Mouse (Mus musculus): ENCODE measurements at regions not wholly inside any gene's neighbourhood (a gene's known extent, or its start where the extent isn't known, plus 50 kb on each side); places are given as distances from the start of the nearest gene placed in this dataset.
A peak's percentile ranks its signal among the peaks of the same experiment; 100 is the strongest.

GRCm38 (mm10) chr8:6813816-6814215 lies 1708.7 kb upstream of the Slc10a2 start:
- no peak for DNase-seq (ENCODE audit: low spot score in 2 of 2)

DNA sequence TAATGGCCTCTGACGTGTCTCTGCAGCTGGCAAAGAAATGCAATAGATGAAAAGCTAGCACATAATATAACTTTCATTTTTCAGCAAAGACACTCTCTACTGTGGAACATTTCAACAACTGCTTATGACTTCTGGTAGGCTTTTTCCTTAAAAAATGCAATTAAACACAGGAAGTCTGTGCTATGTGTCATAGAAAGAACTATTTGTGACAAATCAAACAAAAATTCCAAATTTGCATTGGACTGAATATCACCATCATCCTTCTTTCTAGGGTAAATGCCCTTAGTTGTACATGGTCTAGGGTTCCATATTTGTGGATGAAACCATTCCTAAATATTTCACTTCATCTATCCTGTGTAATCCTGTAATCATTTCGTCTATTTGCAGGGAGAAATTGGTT lies 1702.0 kb upstream of the Slc10a2 start:
- no peak for DNase-seq (ENCODE audit: low spot score in 2 of 2)

DNA sequence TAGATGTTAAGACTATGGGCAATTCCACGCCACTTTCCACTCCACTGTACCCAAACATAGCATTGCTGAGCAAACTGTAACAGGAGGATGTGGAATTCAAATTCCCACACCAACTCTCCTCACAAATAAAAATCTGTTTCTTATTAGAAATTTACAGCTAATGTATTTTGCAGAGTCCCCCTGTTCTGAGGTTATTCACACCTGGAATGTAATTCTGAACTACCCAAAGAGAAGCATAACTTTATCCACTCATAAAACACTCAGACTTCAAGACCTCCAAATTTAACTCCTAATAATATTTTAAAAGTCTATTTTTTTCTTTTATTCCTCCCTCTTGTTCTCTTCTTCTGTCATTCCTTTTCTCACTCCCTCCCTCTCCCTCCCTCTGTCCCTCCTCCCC lies 1698.0 kb upstream of the Slc10a2 start:
- no peak for DNase-seq (ENCODE audit: low spot score in 2 of 2)

GRCm38 (mm10) chr8:6801076-6801475 lies 1695.9 kb upstream of the Slc10a2 start:
- no peak for DNase-seq (ENCODE audit: low spot score in 2 of 2)

GRCm38 (mm10) chr8:6789096-6789495 lies 1683.9 kb upstream of the Slc10a2 start:
- no peak for DNase-seq (ENCODE audit: low spot score in 2 of 2)

- DNase-seq (ENCODE audit: low spot score in 2 of 2) = no peak
Measured at GRCm38 (mm10) chr8:6780983-6781382, 1675.8 kb upstream of the Slc10a2 start.

- DNase-seq (ENCODE audit: low spot score in 2 of 2) = no peak
Measured at GRCm38 (mm10) chr8:6775103-6775502, 1670.0 kb upstream of the Slc10a2 start.

DNA sequence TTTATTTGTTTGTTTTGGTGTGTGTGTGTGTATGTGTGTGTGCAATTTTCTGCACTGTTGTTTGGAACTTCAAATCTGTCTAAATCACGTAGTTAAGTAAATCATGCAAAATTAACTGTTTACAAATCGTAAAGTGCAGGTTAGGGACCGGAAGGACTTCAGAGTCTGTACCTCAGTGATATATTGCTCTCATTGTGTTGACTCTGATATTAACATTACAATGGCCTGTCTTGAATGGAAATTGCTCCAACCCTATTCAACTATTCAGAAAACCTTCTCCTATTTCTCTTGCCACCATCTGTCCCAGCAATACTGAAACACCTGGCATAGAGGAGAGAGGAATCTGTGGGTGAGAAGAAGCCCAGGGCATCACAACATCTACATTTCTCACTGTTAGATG lies 1624.4 kb upstream of the Slc10a2 start:
- DNase-seq (ENCODE audit: low spot score in 2 of 2) = no peak

DNA sequence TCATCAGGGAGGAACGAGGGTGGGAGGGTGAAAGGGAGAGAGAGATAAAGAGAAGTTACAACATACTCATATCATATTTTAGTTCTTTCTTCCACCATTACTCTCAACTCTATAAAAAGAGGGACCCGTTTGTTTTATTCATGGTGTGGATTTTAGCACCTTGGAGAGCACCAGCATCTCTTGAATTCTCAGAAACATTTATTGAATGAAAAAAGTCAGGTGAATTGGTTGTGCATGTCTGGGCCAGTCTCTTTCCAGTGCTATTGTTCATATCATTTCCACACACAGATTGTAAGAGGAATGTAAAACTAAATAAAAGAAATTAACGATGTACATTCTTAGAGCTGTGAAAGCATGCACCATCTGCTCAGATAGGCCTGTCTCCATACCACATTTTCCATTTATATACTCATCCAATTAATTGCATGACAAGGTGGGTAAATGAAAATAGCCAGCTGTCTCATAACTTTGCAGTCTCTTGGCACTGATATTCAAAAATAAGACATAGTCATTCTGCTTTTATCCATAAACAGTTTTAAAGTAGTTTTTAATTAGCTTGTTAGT lies 1603.8 kb upstream of the Slc10a2 start:
- no peak for DNase-seq (ENCODE audit: low spot score in 2 of 2)

DNA sequence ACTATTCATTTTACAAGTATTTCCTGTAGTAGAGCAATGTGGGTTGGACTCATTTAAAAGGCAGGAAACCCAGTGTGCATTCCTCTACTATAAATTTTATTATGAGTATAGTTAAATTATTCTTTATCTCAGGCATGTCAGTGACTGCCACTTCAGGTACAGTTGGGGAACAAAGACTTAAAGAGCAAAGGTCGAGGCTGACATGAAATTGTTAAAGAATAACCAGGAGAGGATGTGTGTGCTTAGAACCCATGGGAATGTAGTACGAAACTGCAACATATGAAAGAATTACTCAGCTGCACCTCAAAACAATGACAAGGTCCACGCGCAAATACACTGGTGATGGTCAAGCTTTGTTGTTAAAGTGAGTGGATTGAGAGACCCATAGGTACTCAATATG lies 1583.4 kb upstream of the Slc10a2 start:
- DNase-seq (ENCODE audit: low spot score in 2 of 2) = no peak

DNA sequence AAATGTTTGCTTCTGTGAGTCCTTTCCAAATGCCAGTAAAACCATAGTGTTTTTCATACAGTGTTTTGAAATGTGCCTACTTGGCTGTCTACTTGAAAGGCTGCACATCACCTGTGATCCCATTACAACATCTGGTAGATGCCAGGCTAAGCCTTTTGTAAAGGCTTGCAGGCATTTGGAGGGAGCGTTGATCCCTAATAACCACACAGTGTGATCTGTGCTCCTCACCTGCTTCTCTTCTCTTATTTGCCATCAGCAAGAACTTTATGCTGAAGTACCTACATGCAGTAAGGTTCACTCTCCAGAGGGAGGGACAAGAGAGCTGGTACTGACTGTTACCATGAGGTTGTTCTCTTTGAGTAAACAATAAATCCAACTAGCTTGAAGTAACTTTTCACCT lies 1553.7 kb upstream of the Slc10a2 start:
- DNase-seq (ENCODE audit: low spot score in 2 of 2) = no peak

GRCm38 (mm10) chr8:6657451-6657990 lies 1552.4 kb upstream of the Slc10a2 start:
- DNase-seq (ENCODE audit: low spot score in 2 of 2) = no peak

GRCm38 (mm10) chr8:6652180-6652579 lies 1547.0 kb upstream of the Slc10a2 start:
- no peak for DNase-seq (ENCODE audit: low spot score in 2 of 2)

GRCm38 (mm10) chr8:6648083-6648482 lies 1542.9 kb upstream of the Slc10a2 start:
- no peak for DNase-seq (ENCODE audit: low spot score in 2 of 2)

GRCm38 (mm10) chr8:6645287-6645957 lies 1540.3 kb upstream of the Slc10a2 start:
- peak in 1 of 2 experiments; percentile 1 for DNase-seq (ENCODE audit: low spot score in 2 of 2)

GRCm38 (mm10) chr8:6644396-6644795 lies 1539.2 kb upstream of the Slc10a2 start:
- no peak for DNase-seq (ENCODE audit: low spot score in 2 of 2)

DNA sequence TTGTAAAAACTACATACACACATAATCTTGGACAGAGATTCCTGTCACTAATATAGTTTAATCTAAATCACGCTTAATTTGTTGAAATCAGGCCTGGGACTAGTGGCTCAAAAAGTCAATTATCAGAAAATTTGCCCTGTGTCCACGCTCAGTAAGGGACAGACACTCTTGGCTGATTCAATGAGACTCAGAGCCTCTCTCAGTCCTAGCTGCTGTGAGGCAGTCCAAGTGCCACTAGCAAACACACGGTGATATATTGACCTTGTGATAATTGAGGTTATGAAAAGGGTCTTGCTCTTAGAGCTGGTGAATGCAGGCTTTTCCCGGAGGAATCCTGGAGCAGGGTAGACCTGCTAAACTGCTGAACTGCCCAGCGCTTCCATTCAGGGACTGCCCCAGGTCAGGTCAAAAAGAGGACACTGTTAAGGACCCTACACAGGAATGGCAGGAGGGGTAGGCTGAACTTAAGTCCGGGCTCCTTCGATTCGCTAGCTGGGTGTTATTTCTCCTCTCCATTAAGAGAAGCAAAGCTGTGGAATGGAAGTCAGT lies 1521.9 kb upstream of the Slc10a2 start:
- DNase-seq (ENCODE audit: low spot score in 2 of 2) = no peak

GRCm38 (mm10) chr8:6608891-6609290 lies 1503.7 kb upstream of the Slc10a2 start:
- no peak for DNase-seq (ENCODE audit: low spot score in 2 of 2)

- DNase-seq (ENCODE audit: low spot score in 2 of 2) = peak; percentile 1 to 27
Measured at GRCm38 (mm10) chr8:6606854-6607535, 1501.8 kb upstream of the Slc10a2 start.

DNA sequence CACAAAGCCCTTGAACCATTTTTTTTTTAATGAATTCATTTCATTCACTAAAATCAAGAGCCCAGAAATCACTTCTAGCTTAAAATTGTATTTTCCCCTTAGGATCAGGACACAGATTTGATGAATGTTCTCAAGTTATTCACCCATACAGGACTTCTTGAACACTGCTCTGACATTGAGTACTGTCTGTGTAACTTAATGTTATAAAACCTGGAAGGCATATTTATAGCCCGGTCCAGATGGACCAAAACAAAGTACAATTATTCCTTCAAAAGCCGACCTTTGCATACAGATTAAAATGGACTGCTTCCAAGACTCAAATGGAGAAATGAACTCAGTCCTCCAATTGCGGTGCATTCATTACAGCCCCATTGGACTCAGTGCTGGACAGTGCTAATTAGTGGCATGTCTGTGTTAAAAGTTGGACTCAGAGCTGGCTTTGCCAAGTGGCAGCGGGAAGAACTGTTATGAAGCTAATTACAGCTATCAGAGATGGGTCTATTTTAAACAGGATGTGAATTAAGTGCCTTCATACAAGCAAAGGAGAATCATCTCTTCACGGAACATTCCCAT lies 1499.2 kb upstream of the Slc10a2 start:
- peak; percentile 1 to 2 for DNase-seq (ENCODE audit: low spot score in 2 of 2)

- DNase-seq (ENCODE audit: low spot score in 2 of 2) = no peak
Measured at GRCm38 (mm10) chr8:6590146-6590545, 1485.0 kb upstream of the Slc10a2 start.

Measured in right cerebral cortex, postnatal 36 days (tissue).